Mouse (Mus musculus) small intestine, adult 10 weeks (tissue): ENCODE data around the gene Rapgef5. TPM values are rescaled to one million over a fixed set of nuclear protein-coding genes. Genes with fewer than 3 reads are reported as not detected.

Experiments used
- polyA plus RNA-seq: library from polyadenylated mRNA; stranded (reverse); fragments of 350-450 nt; fragmentation: Illumina TruSeq; extraction: RNeasy Lipid Tissue Mini Kit (QIAGEN cat#74804); gene quantifications from one replicate; pipeline ENCODE4 v1.2.3, GENCODE M21; 2014; ENCODE audit warnings: low replicate concordance

The Rapgef5 gene
- 12.0 TPM for polyA plus RNA-seq

DNA sequence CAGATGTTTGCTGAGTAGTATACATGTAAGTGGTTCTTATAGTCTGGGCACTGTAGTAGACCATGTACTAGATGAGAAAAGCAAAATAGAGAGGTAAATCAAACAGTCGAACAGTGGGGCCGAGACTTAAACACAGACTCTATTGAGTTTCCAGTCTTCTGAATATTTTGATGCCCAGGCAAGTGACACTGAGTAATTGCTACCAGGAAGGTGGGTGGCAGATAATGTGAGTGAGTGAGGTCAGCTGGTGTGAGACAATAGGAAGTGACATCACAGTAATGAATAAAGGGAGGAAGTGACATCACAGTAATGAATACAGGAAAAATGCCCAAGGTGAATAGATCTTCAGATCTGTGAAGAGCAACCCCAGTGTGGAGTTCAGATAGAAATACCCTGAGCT lies at the start of gene Rapgef5:
Gene Rapgef5 (plus strand): TSS at position 301 of the 400 bp plus-strand sequence.

GRCm38 (mm10) chr12:117803989-117804388 lies 287.7 kb downstream of the Rapgef5 start, which contains the start of gene Cdca7l:
Cdca7l (plus strand) TSS chr12:117804289.

